Mouse (Mus musculus) kidney, adult 2 months (tissue): ENCODE measurements around the gene Ankdd1a.

Source experiments
- CTCF ChIP-seq: fragments of 200-500 bp; conservative IDR thresholded peaks from 2 replicates; pipeline ENCODE4 v1.5.1; 2011; ENCODE audit warnings: low read depth, mild to moderate bottlenecking, control low read depth, low read length, moderate library complexity, mixed read lengths; ENCODE audit not compliant: insufficient read depth, insufficient read length
- POLR2A ChIP-seq: fragments of 200-500 bp; IDR thresholded peaks from one replicate; pipeline ENCODE4 v1.6.1; 2011; ENCODE audit warnings: low read depth, low read length, control low read depth

GRCm38 (mm10) chr9:65532986-65533385 lies 13.0 kb upstream of the Ankdd1a start:
- TF ChIP-seq POLR2A (no peak), CTCF (no peak)
